Mouse (Mus musculus) induced T-regulatory cell, adult 2 months (primary cell): ENCODE measurements at regions not wholly inside any gene's neighbourhood (a gene's known extent, or its start where the extent isn't known, plus 50 kb on each side); places are given as distances from the start of the nearest gene placed in this dataset.

Experiments used
- DNase-seq: peaks from one replicate; pipeline ENCODE4 v3.0.0-alpha.2; 2012; ENCODE audit warnings: low read depth

- DNase-seq, result peak; percentile 3
Measured at GRCm38 (mm10) chr11:24689807-24690333, 612.0 kb downstream of the Bcl11a start.

GRCm38 (mm10) chr11:24693926-24694325, 616.1 kb downstream of the Bcl11a start:
- DNase-seq, result no peak

GRCm38 (mm10) chr11:24695010-24695720, 617.3 kb downstream of the Bcl11a start:
- no peak for DNase-seq

- DNase-seq, result no peak
Measured at GRCm38 (mm10) chr11:24696561-24696960, 618.7 kb downstream of the Bcl11a start.

GRCm38 (mm10) chr11:24708790-24709189, 630.9 kb downstream of the Bcl11a start:
- DNase-seq, result no peak

- DNase-seq, result no peak
Measured at GRCm38 (mm10) chr11:24716539-24717287, 638.9 kb downstream of the Bcl11a start.

GRCm38 (mm10) chr11:24724259-24724937, 646.5 kb downstream of the Bcl11a start:
- DNase-seq, result no peak

GRCm38 (mm10) chr11:24726331-24726730, 648.5 kb downstream of the Bcl11a start:
- DNase-seq, result no peak

- DNase-seq, result no peak
Measured at GRCm38 (mm10) chr11:24727404-24727803, 649.5 kb downstream of the Bcl11a start.

GRCm38 (mm10) chr11:24731431-24731830, 653.6 kb downstream of the Bcl11a start:
- no peak for DNase-seq

- DNase-seq, result no peak
Measured at GRCm38 (mm10) chr11:24739710-24740255, 661.9 kb downstream of the Bcl11a start.

- no peak for DNase-seq
Measured at GRCm38 (mm10) chr11:24740466-24740865, 662.6 kb downstream of the Bcl11a start.

GRCm38 (mm10) chr11:24742561-24742960, 664.7 kb downstream of the Bcl11a start:
- DNase-seq, result no peak

- DNase-seq, result no peak
Measured at GRCm38 (mm10) chr11:24743439-24743838, 665.6 kb downstream of the Bcl11a start.

GRCm38 (mm10) chr11:24745841-24746240, 668.0 kb downstream of the Bcl11a start:
- no peak for DNase-seq

- no peak for DNase-seq
Measured at GRCm38 (mm10) chr11:24750144-24750779, 672.4 kb downstream of the Bcl11a start.

GRCm38 (mm10) chr11:24758130-24758529, 680.3 kb downstream of the Bcl11a start:
- no peak for DNase-seq

- no peak for DNase-seq
Measured at GRCm38 (mm10) chr11:24783470-24783869, 705.6 kb downstream of the Bcl11a start.

GRCm38 (mm10) chr11:24789120-24789519, 711.3 kb downstream of the Bcl11a start:
- no peak for DNase-seq

- DNase-seq, result no peak
Measured at GRCm38 (mm10) chr11:24795510-24796211, 717.8 kb downstream of the Bcl11a start.

- DNase-seq, result no peak
Measured at GRCm38 (mm10) chr11:24804623-24805023, 726.8 kb downstream of the Bcl11a start.
